Mouse (Mus musculus) forebrain, embryonic 16.5 days (tissue): ENCODE measurements around the gene Krt88. TPM values are rescaled to one million over a fixed set of nuclear protein-coding genes. Genes with fewer than 3 reads are reported as not detected.

Source experiments
- ATAC-seq: fragments of 200-750 bp; cut with Nextera tagmentation; 2 replicates; pipeline ENCODE4 v1.8.0; 2017; ENCODE audit warnings: mild to moderate bottlenecking, moderate library complexity
- H3K27ac ChIP-seq: fragments of 300-500 bp; sonication (generic); 2 replicates; pipeline ENCODE4 v1.5.1; 2014; ENCODE audit warnings: low read length, control low read depth
- H3K27me3 ChIP-seq: fragments of 300-500 bp; sonication (generic); replicated peaks from 2 replicates; pipeline ENCODE4 v1.6.1; 2014; ENCODE audit warnings: low read length; ENCODE audit not compliant: control insufficient read depth, insufficient read depth
- H3K36me3 ChIP-seq: fragments of 300-500 bp; sonication (generic); 2 replicates; pipeline ENCODE4 v1.6.1; 2014; ENCODE audit not compliant: control insufficient read depth, insufficient read depth
- H3K4me1 ChIP-seq: fragments of 300-500 bp; sonication (generic); replicated peaks from 2 replicates; pipeline ENCODE4 v1.6.1; 2014; ENCODE audit warnings: low read length; ENCODE audit not compliant: control insufficient read depth, insufficient read depth
- H3K4me2 ChIP-seq: fragments of 300-500 bp; sonication (generic); 2 replicates; pipeline ENCODE4 v1.6.1; 2014; ENCODE audit warnings: mild to moderate bottlenecking, low read length, control low read depth
- H3K4me3 ChIP-seq: fragments of 300-500 bp; sonication (generic); replicated peaks from 2 replicates; pipeline ENCODE4 v1.5.1; 2014; ENCODE audit warnings: mild to moderate bottlenecking, low read length, control low read depth
- H3K9ac ChIP-seq: fragments of 300-500 bp; sonication (generic); replicated peaks from 2 replicates; pipeline ENCODE4 v1.6.1; 2014; ENCODE audit warnings: low read depth, low read length, control low read depth
- H3K9me3 ChIP-seq: fragments of 300-500 bp; sonication (generic); 2 replicates; pipeline ENCODE4 v1.6.1; 2016; ENCODE audit warnings: low read length; ENCODE audit not compliant: control insufficient read depth
- WGBS: fragments of 180-500 bp; shearing (Covaris S2); extraction: QIAGEN DNeasy Blood & Tissue Kit; methylation state at CpG from one replicate; pipeline ENCODE4 v1.1.7; 2014; 5-methylcytosine and 5-hydroxymethylcytosine counted together
- polyA plus RNA-seq: library from polyadenylated mRNA; unstranded; fragments of >200 nt; fragmentation: Nextera tagmentation; extraction: Ambion mirVana; gene quantifications from 2 replicates; pipeline ENCODE4 v1.2.1, GENCODE M21; 2015

Gene Krt88
- polyA plus RNA-seq: not detected in 2 replicates

DNA sequence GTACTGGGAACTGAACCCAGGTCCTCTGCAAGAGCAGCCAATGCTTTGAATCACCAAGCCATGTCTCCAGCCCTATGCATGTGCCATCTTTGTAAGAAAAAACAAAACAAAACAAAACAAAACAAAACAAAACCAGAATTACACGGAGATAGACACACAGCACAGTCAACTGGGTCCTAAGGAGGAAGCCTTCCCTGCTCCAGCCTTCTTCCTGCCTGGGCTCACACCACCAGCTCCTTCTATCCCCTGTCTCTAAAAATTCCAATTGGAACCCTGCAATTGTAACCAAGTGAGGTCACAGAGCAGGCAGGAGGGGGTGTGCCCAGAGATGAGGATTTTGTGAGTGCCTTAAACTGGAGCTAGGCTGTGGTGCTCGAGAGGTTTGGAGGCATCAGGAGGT lies at the start of gene Krt88:
TSS of gene Krt88 (plus strand) at position 301 of the 400 bp plus-strand sequence.
- no peak within 1 kb of the TSS for H3K9ac ChIP-seq
- ATAC-seq: no peak
- 71% methylated on average over 2 of the region's 2 CpGs for WGBS
- H3K27ac ChIP-seq: no peak within 1 kb of the TSS
- no peak within 1 kb of the TSS for H3K4me2 ChIP-seq
- H3K9me3 ChIP-seq: no peaks in the 10 kb centered on the region
- H3K4me3 ChIP-seq: no peak within 1 kb of the TSS
- no peaks in the 10 kb centered on the region for H3K27me3 ChIP-seq
- H3K4me1 ChIP-seq: no peaks in the 10 kb centered on the region
- H3K36me3 ChIP-seq: no peaks in the 10 kb centered on the region

DNA sequence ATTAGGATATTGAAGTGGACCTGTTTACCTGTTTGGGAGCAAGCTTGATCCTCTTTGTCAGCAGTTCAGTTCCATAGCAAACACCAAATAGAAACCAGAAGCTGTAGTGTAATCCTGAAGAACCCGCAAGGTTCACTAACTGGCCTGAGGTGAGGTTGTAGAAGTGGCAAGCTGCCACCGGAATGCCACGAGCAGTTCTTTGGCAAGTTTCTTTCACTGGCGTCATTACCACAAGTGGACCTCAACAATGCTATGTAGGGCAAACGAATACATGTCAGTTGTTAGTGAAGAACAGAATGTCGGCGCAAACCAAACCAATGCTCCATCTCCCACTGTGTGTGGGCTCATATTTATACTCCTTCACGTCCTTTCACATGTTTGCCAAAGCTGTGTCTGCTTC lies 49.3 kb upstream of the Krt88 start:
- no peak for ATAC-seq
- 56% methylated on average over 8 of the region's 8 CpGs for WGBS
- no peaks in the 10 kb centered on the region for H3K36me3 ChIP-seq

DNA sequence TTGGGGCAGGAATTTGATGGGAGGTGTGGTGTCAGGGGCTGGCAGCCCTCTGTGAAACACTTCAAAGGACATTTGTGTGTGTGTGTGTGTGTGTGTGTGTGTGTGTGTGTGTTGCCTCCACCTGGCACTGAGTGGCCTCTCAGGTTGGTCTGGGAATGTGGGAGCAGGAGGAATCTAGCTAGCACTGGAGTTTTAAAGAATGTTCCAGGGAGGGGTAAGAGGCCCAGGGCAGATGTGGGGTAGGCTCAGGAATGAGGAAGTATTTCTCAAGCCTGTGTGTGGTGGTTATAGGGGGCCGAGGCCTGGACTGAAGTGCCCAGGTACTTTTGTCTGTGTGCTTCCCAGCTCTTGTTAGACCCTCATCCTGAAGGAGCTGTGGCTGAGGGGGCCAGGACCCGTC lies 36.8 kb upstream of the Krt88 start, which contains the start of gene Krt7:
TSS of gene Krt7 (plus strand) at position 269 of the 400 bp plus-strand sequence.
- WGBS: 37% methylated on average over 2 of the region's 2 CpGs
- Histone ChIP-seq H3K9ac (no peak within 1 kb of the TSS), H3K4me2 (no peak within 1 kb of the TSS), H3K36me3 (no peaks in the 10 kb centered on the region), H3K4me3 (no peak within 1 kb of the TSS), H3K4me1 (no peaks in the 10 kb centered on the region), H3K9me3 (no peaks in the 10 kb centered on the region), H3K27ac (no peak within 1 kb of the TSS), H3K27me3 (0 out of 2 replicates have a peak, but pooled peaks cover 5% of the 10 kb centered on the region)
- ATAC-seq: no peak

More for the DNA sequence above, 49.3 kb upstream of the Krt88 start:
- no peak overlapping the region for H3K27ac ChIP-seq
- H3K27me3 ChIP-seq: no peaks in the 10 kb centered on the region
- H3K4me3 ChIP-seq: no peak overlapping the region
- no peak overlapping the region for H3K4me2 ChIP-seq
- H3K4me1 ChIP-seq: no peaks in the 10 kb centered on the region
- H3K9ac ChIP-seq: no peak overlapping the region
- H3K9me3 ChIP-seq: no peaks in the 10 kb centered on the region

DNA sequence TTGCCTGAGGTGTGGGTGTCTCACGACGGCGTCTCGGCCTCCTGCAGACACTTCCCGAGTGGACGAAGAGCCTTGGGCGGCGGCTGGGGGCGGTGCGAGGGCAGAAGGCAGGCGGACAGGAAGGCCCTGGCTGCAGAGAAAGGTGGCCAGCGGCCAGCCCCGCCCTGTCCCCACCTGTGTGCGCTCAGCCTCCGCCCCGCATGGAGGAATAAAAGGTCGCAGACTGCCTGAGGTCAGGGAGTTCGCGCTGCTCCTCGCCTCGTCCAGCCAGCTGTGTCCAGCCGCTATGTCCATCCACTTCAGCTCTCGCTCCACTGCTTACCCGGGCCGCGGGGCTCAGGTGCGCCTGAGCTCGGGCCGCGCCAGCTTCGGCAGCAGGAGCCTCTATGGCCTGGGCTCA lies 35.4 kb upstream of the Krt88 start:
- H3K9ac ChIP-seq: no peak overlapping the region
- no peak overlapping the region for H3K4me3 ChIP-seq
- 0 out of 2 replicates have a peak, but pooled peaks cover 5% of the 10 kb centered on the region for H3K27me3 ChIP-seq
- ATAC-seq: no peak
- H3K36me3 ChIP-seq: no peaks in the 10 kb centered on the region
- H3K27ac ChIP-seq: no peak overlapping the region
- 15% methylated on average over 31 of the region's 31 CpGs for WGBS
- H3K4me1 ChIP-seq: no peaks in the 10 kb centered on the region
- no peak overlapping the region for H3K4me2 ChIP-seq
- no peaks in the 10 kb centered on the region for H3K9me3 ChIP-seq

DNA sequence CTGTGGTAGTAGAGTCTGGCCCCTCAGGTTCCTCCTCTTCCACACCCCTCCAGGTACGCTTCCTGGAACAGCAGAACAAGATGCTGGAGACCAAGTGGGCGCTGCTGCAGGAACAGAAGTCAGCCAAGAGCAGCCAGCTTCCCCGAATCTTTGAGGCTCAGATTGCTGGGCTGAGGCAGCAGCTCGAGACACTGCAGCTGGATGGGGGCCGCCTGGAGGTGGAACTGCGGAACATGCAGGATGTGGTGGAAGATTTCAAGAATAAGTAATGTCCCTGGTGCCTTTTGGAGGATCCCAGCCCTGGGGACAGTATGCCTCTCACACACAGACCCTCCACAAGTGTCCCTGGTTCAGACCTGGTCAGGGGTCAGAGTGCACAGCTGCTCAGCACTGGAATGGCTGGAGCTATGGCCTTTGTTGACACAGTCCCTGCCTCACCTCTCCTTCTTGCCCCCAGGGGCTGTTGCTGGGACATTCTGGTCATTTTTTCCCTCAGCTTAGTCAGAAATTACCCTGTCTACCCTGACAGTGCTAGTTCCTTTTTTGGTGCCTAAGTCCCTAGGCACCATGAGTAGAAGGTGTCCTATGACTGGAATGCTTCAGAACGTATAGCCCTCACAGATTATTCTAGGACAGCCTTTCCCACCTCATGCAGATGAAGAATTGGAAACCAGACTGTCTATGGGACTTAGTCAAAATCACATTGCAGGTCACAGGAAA lies 33.5 kb upstream of the Krt88 start:
- Histone ChIP-seq H3K27ac (no peak overlapping the region), H3K9me3 (no peaks in the 10 kb centered on the region), H3K4me3 (no peak overlapping the region), H3K36me3 (no peaks in the 10 kb centered on the region), H3K27me3 (0 out of 2 replicates have a peak, but pooled peaks cover 5% of the 10 kb centered on the region), H3K4me2 (no peak overlapping the region), H3K4me1 (no peaks in the 10 kb centered on the region), H3K9ac (no peak overlapping the region)
- no peak for ATAC-seq
- 56% methylated on average over 7 of the region's 7 CpGs for WGBS

DNA sequence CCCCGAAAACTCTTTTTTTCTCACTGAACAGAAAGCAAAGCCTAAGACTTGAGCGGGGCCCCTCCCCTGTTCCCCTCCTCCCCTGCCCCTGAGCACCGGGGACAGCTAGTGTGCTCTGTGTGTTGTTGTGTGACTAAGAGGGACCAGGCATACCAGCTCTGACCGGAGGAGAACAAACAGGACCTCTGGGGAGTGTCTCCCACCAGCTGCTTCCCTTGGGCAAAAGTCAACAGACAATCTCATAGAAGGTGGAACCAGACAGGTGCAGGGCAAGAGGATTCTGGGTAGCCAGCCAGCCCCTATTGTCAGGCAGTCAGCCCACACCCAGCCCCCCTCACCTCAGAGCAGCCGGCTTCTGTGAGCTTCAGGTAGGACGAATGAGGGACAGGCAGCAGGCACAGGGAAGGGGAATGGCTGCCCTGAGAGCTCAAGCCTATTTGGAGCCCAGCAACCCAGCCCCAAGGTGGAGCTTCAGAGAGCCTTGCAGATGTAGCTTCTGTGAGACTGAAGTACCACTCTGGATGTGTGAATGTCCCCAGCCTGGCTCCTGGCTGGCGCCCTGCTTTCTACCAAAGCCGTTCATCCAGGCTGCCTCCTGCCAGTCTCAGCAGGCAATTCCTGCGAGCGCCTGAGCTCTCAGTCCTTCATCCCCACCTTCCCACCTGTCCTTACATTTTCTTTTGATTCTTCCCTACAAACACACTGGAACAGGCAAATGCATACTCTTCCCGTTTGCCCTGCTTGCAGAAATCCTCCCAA lies 32.6 kb upstream of the Krt88 start:
- Histone ChIP-seq H3K27me3 (0 out of 2 replicates have a peak, but pooled peaks cover 5% of the 10 kb centered on the region), H3K4me1 (no peaks in the 10 kb centered on the region), H3K4me3 (no peak overlapping the region), H3K27ac (no peak overlapping the region), H3K9ac (no peak overlapping the region), H3K36me3 (no peaks in the 10 kb centered on the region), H3K9me3 (no peaks in the 10 kb centered on the region), H3K4me2 (no peak overlapping the region)
- WGBS: 33% methylated on average over 10 of the region's 11 CpGs
- no peak for ATAC-seq

DNA sequence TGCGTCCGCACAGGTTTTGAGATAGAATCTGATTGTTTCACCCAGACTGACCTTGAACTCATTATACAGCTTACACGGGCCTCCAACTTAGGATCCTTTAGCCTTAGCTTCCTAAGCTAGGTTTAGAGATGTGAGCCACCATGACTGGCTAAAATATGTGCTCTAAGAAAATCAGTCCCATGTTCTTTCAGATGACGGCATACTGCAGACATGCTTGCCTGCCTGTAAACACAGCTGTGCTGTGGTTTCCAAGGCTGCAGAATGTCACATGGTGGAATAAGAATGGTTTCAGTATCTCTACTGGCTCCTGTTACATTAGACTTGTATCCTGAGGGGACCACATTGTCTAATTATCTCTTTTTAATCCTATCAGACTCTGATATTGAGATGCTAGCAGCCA lies 28.6 kb upstream of the Krt88 start:
- ATAC-seq: peak; percentile 49; the same call in 1 of the 2 replicates
- H3K9ac ChIP-seq: no peak overlapping the region
- no peak overlapping the region for H3K27ac ChIP-seq
- H3K4me2 ChIP-seq: no peak overlapping the region
- 81% methylated on average over 4 of the region's 4 CpGs for WGBS
- no peak overlapping the region for H3K4me3 ChIP-seq
- H3K9me3 ChIP-seq: no peaks in the 10 kb centered on the region
- H3K4me1 ChIP-seq: no peaks in the 10 kb centered on the region
- H3K36me3 ChIP-seq: no peaks in the 10 kb centered on the region
- H3K27me3 ChIP-seq: no peaks in the 10 kb centered on the region

DNA sequence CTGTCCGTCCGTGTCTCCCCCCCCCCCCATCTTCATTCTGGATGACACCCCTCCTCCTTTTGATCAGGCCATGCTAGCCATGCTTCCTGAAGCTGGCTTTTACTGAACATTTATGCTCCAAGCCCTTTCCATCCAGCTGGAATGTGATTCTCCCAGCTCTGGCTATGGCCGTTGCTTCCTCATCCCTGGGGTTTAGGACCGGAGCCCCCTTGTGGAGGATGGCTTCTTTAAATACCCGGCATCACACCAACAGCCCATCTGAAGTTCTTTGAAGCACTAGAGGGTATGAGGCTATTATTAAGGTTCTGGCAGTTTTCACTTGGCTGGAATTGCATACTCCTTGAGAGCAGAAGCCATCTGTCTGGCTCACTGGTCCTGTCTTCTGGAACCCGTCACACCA lies 26.6 kb upstream of the Krt88 start:
- no peaks in the 10 kb centered on the region for H3K4me1 ChIP-seq
- H3K4me2 ChIP-seq: no peak overlapping the region
- no peaks in the 10 kb centered on the region for H3K36me3 ChIP-seq
- no peak for ATAC-seq
- H3K27ac ChIP-seq: no peak overlapping the region
- H3K9ac ChIP-seq: no peak overlapping the region
- H3K4me3 ChIP-seq: no peak overlapping the region
- H3K9me3 ChIP-seq: no peaks in the 10 kb centered on the region
- no peaks in the 10 kb centered on the region for H3K27me3 ChIP-seq
- 65% methylated on average over 6 of the region's 6 CpGs for WGBS

DNA sequence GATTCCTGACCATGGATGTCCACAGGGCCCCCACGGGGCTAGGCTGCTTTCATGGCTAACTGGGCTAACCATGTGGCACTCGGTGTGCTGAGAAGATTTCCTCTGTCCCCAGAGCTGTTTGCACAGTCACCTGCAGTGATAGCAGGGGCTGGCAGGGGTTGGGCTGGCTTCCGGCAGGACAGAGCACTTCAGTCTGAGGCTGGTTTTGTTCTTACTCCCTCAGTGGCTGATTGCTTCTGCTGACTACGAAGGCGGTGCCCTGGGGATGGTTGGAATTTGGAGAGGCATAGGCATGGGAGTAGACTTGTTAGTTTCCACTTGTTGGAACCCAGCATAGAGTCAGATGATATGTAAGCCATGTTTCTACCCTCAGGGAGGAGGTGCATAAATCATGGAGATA lies 22.6 kb upstream of the Krt88 start:
- Histone ChIP-seq H3K27ac (no peak overlapping the region), H3K4me1 (no peaks in the 10 kb centered on the region), H3K36me3 (no peaks in the 10 kb centered on the region), H3K9ac (no peak overlapping the region), H3K27me3 (no peaks in the 10 kb centered on the region), H3K9me3 (no peaks in the 10 kb centered on the region), H3K4me2 (no peak overlapping the region), H3K4me3 (no peak overlapping the region)
- WGBS: 21% methylated on average over 5 of the region's 5 CpGs
- ATAC-seq: no peak
